Mouse (Mus musculus) midbrain, embryonic 11.5 days (tissue): ENCODE measurements at regions not wholly inside any gene's neighbourhood (a gene's known extent, or its start where the extent isn't known, plus 50 kb on each side); places are given as distances from the start of the nearest gene placed in this dataset.
A peak's percentile ranks its signal among the peaks of the same experiment; 100 is the strongest.

ENCODE experiments used
- ATAC-seq: fragments of 200-750 bp; cut with Nextera tagmentation; 2 replicates; pipeline ENCODE4 v1.8.0; 2017; ENCODE audit warnings: moderate TSS enrichment, moderate library complexity; ENCODE audit not compliant: low FRiP score
- DNase-seq: peaks from one replicate; pipeline ENCODE4 v3.0.0; 2015; ENCODE audit warnings: low spot score; ENCODE audit errors: missing footprints
- H3K27ac ChIP-seq: fragments of 300-500 bp; sonication (generic); 2 replicates; pipeline ENCODE4 v1.5.1; 2014; ENCODE audit warnings: low read depth, low read length
- H3K27me3 ChIP-seq: fragments of 300-500 bp; sonication (generic); 2 replicates; pipeline ENCODE4 v1.6.1; 2014; ENCODE audit warnings: mild to moderate bottlenecking, low read length, moderate library complexity, mixed read lengths; ENCODE audit not compliant: control insufficient read depth, insufficient read depth
- H3K36me3 ChIP-seq: fragments of 300-500 bp; sonication (generic); 2 replicates; pipeline ENCODE4 v1.6.1; 2014; ENCODE audit warnings: mild to moderate bottlenecking, low read length, moderate library complexity, mixed read lengths; ENCODE audit not compliant: control insufficient read depth, insufficient read depth
- H3K4me1 ChIP-seq: fragments of 300-500 bp; sonication (generic); 2 replicates; pipeline ENCODE4 v1.6.1; 2014; ENCODE audit warnings: low read length; ENCODE audit not compliant: control insufficient read depth, insufficient read depth
- H3K4me2 ChIP-seq: fragments of 300-500 bp; sonication (generic); 2 replicates; pipeline ENCODE4 v1.6.1; 2014; ENCODE audit warnings: mild to moderate bottlenecking, moderate library complexity
- H3K4me3 ChIP-seq: fragments of 300-500 bp; sonication (generic); 2 replicates; pipeline ENCODE4 v1.5.1; 2014; ENCODE audit warnings: low read depth, low read length
- H3K9ac ChIP-seq: fragments of 300-500 bp; sonication (generic); 2 replicates; pipeline ENCODE4 v1.6.1; 2014; ENCODE audit warnings: low read length
- H3K9me3 ChIP-seq: fragments of 300-500 bp; sonication (generic); 2 replicates; pipeline ENCODE4 v1.6.1; 2016; ENCODE audit warnings: low read length; ENCODE audit not compliant: control insufficient read depth
- WGBS: fragments of 180-500 bp; shearing (Covaris S2); extraction: QIAGEN DNeasy Blood & Tissue Kit; methylation state at CpG from one replicate; pipeline ENCODE4 v1.1.7; 2014; 5-methylcytosine and 5-hydroxymethylcytosine counted together

DNA sequence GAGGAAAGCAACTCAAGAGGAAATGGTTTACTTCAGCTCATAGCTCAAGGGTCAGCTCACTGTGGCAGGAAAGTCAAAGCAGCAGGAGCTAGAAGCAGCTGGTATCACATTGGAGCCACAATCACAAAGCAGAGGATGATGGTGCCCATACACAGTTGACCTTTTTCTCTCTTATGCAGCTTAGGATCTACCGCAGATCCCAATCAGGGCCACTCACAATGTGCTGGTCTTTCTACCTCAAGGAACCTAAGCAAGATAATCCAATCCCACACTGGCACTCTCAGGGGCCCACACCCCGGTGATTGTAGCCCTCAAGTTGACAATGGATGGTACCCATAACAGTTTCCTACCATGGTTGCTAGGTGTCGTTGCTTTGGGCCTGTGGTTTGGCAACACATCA, 55.6 kb upstream of the Gm11983 start:
- H3K4me1 ChIP-seq, result no peaks in the 10 kb centered on the region
- H3K9me3 ChIP-seq, result no peaks in the 10 kb centered on the region
- DNase-seq (peak; percentile 61), ATAC-seq (no peak)
- H3K27me3 ChIP-seq, result no peaks in the 10 kb centered on the region
- no peak overlapping the region for H3K27ac ChIP-seq
- no peak overlapping the region for H3K4me3 ChIP-seq
- H3K4me2 ChIP-seq, result no peak overlapping the region
- WGBS, result 92% methylated on average over 3 of the region's 3 CpGs
- no peak overlapping the region for H3K9ac ChIP-seq
- no peaks in the 10 kb centered on the region for H3K36me3 ChIP-seq

DNA sequence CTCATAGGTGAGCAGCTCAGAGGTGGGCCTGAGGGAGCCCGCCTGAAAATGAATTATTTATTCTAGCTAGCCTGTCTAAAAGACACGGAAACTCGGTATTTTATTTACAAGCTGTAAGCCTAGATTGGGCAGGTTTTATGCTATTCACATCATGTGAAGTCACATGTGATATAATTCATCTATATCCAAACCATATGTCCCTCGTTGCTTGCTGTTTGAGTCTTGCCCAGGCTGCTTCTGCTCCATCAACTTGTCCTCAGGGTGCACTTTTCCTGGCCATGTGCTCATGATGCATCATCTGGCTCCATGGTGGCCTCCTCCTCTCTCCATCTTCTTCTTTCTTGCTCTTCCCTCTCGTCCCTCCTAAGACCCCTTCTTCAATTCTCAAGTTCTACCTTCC, 53.0 kb upstream of the Gm11983 start:
- 84% methylated on average over 5 of the region's 5 CpGs for WGBS
- Histone ChIP-seq H3K27ac (no peak overlapping the region), H3K4me3 (no peak overlapping the region), H3K9ac (no peak overlapping the region), H3K27me3 (no peaks in the 10 kb centered on the region), H3K36me3 (no peaks in the 10 kb centered on the region), H3K4me1 (no peaks in the 10 kb centered on the region), H3K9me3 (no peaks in the 10 kb centered on the region), H3K4me2 (no peak overlapping the region)
- ATAC-seq (no peak), DNase-seq (no peak)

DNA sequence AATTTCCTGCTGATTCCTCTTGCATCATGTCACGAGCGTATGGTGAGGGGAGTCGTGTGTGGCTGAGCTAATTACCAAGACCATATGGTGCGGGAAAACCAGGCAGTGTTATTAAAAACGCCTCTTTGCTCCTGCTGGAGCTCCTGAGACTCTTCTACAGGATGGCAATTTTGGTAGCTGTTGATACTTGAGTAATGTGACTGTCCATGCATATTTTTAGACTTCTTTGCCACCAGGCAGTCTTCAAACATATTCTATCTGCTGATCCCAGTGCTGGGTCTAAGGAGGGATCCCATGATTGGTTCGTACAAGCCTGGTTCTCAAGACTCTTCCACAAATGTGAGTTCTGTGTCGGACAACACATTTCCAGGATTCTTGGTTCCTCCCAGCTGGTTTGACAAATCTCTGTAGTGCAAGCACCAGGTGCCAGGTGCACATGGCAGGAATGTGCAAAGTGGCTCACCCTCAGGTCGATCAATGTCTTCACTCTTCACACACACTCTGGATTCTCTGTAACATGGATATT, 52.3 kb upstream of the Gm11983 start:
- 88% methylated on average over 8 of the region's 8 CpGs for WGBS
- H3K27me3 ChIP-seq, result no peaks in the 10 kb centered on the region
- H3K36me3 ChIP-seq, result no peaks in the 10 kb centered on the region
- ATAC-seq (no peak), DNase-seq (peak; percentile 78)
- H3K4me1 ChIP-seq, result no peaks in the 10 kb centered on the region
- no peaks in the 10 kb centered on the region for H3K9me3 ChIP-seq
- no peak overlapping the region for H3K27ac ChIP-seq
- H3K4me3 ChIP-seq, result no peak overlapping the region
- no peak overlapping the region for H3K4me2 ChIP-seq
- no peak overlapping the region for H3K9ac ChIP-seq

DNA sequence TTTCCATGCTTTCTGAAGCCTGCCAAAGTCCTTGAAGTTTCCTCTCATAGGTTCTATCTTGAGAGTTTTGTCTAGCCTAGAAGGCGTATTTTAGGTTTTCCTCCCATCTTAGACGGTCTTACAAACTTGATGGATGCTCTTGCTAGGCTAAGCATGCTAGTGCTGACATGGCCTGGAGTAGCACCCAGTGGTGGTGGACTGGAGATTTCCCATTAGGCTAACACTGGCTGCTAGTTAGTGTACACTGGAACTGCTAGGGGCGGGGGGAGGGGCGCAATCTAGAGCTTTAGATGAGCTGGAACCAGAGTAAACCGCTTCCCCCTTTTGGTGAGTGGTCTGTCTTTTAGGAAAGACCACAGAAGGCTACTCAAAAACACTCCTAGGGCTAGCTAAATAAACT, 51.7 kb upstream of the Gm11983 start:
- H3K9me3 ChIP-seq, result no peaks in the 10 kb centered on the region
- no peaks in the 10 kb centered on the region for H3K36me3 ChIP-seq
- no peaks in the 10 kb centered on the region for H3K4me1 ChIP-seq
- WGBS, result 88% methylated on average over 5 of the region's 5 CpGs
- no peak overlapping the region for H3K27ac ChIP-seq
- ATAC-seq (no peak), DNase-seq (no peak)
- H3K9ac ChIP-seq, result no peak overlapping the region
- no peak overlapping the region for H3K4me3 ChIP-seq
- H3K4me2 ChIP-seq, result no peak overlapping the region
- no peaks in the 10 kb centered on the region for H3K27me3 ChIP-seq
